Mouse (Mus musculus): ENCODE measurements around the gene Olfr1493-ps1. TPM values are rescaled to one million over a fixed set of nuclear protein-coding genes. Genes with fewer than 3 reads are reported as not detected.

Gene Olfr1493-ps1
- total RNA-seq (2014; fragmentation: Nextera tagmentation): not detected in 2 replicates
- total RNA-seq (2017): 0.11 TPM in 1 of 2 replicates, not detected in the other
- not detected in 2 replicates for polyA plus RNA-seq (2012)

GRCm38 (mm10) chr19:13722978-13723377 lies at the start of gene Olfr1493-ps1:
Olfr1493-ps1 (plus strand) TSS chr19:13723278.
- Histone ChIP-seq H3K4me3 (ENCODE audit: low read depth, low read length) (no peak within 1 kb of the TSS), H3K27me3 (ENCODE audit: insufficient read depth, low read length) (no peaks in the 10 kb centered on the region), H3K36me3 (replicated peaks) (no peaks in the 10 kb centered on the region), H3K4me1 (ENCODE audit: insufficient read depth, low read depth, low read length) (no peaks in the 10 kb centered on the region), H3K9me3 (replicated peaks) (no peaks in the 10 kb centered on the region)
- TF ChIP-seq TAL1 (conservative IDR thresholded peaks at IDR 0.05; ENCODE audit: low read depth, low read length) (no peak), CTCF (IDR thresholded peaks at IDR 0.05; ENCODE audit: low read depth, low read length) (no peak), GATA2 (IDR thresholded peaks at IDR 0.05; ENCODE audit: borderline replicate concordance, low read depth, low read length) (no peak), GATA1 (IDR thresholded peaks at IDR 0.05; ENCODE audit: borderline replicate concordance, low read length) (no peak), POLR2AphosphoS5 (IDR thresholded peaks at IDR 0.05; ENCODE audit: insufficient replicate concordance, low read depth, low read length) (no peak)
- DNase-seq (ENCODE audit: low spot score) (no peak), ATAC-seq (ENCODE audit: extremely low read depth, insufficient number of reproducible peaks, low FRiP score, poor library complexity, severe bottlenecking) (no peak)

- Histone ChIP-seq H3K4me3 (ENCODE audit: low read depth, low read length) (no peak within 1 kb of the TSS), H3K9me3 (replicated peaks) (no peaks in the 10 kb centered on the region), H3K27me3 (ENCODE audit: insufficient read depth, low read length) (no peaks in the 10 kb centered on the region), H3K4me1 (ENCODE audit: insufficient read depth, low read depth, low read length) (no peaks in the 10 kb centered on the region), H3K36me3 (replicated peaks) (no peaks in the 10 kb centered on the region)
- ATAC-seq (ENCODE audit: extremely low read depth, insufficient number of reproducible peaks, low FRiP score, poor library complexity, severe bottlenecking) (no peak), DNase-seq (ENCODE audit: low spot score) (no peak)
- no peak for TF ChIP-seq CTCF (IDR thresholded peaks at IDR 0.05; ENCODE audit: low read depth, low read length)
- no peak for TF ChIP-seq GATA1 (IDR thresholded peaks at IDR 0.05; ENCODE audit: borderline replicate concordance, low read length)
- TF ChIP-seq TAL1 (conservative IDR thresholded peaks at IDR 0.05; ENCODE audit: low read depth, low read length): no peak
- TF ChIP-seq POLR2AphosphoS5 (IDR thresholded peaks at IDR 0.05; ENCODE audit: insufficient replicate concordance, low read depth, low read length): no peak
- TF ChIP-seq GATA2 (IDR thresholded peaks at IDR 0.05; ENCODE audit: borderline replicate concordance, low read depth, low read length): no peak
Measured at GRCm38 (mm10) chr19:13696968-13697367, 26.1 kb upstream of the Olfr1493-ps1 start, which contains the start of gene Olfr1491. Olfr1491 (plus strand) TSS chr19:13697268.

GRCm38 (mm10) chr19:13739428-13739827 lies 16.4 kb downstream of the Olfr1493-ps1 start, which contains the start of gene Olfr1494:
Olfr1494 (plus strand) TSS chr19:13739728.
- H3K4me1 ChIP-seq (ENCODE audit: insufficient read depth, low read depth, low read length): no peaks in the 10 kb centered on the region
- DNase-seq (ENCODE audit: low spot score) (no peak), ATAC-seq (ENCODE audit: extremely low read depth, insufficient number of reproducible peaks, low FRiP score, poor library complexity, severe bottlenecking) (no peak)
- H3K9me3 ChIP-seq (replicated peaks): no peaks in the 10 kb centered on the region
- no peak for TF ChIP-seq GATA2 (IDR thresholded peaks at IDR 0.05; ENCODE audit: borderline replicate concordance, low read depth, low read length)
- H3K4me3 ChIP-seq (ENCODE audit: low read depth, low read length): no peak within 1 kb of the TSS
- no peaks in the 10 kb centered on the region for H3K36me3 ChIP-seq (replicated peaks)
- H3K27me3 ChIP-seq (ENCODE audit: insufficient read depth, low read length): no peaks in the 10 kb centered on the region

GRCm38 (mm10) chr19:13749366-13749765 lies 26.3 kb downstream of the Olfr1493-ps1 start:
- Histone ChIP-seq H3K4me3 (ENCODE audit: low read depth, low read length) (no peak overlapping the region), H3K27me3 (ENCODE audit: insufficient read depth, low read length) (no peaks in the 10 kb centered on the region), H3K9me3 (replicated peaks) (no peaks in the 10 kb centered on the region), H3K4me1 (ENCODE audit: insufficient read depth, low read depth, low read length) (no peaks in the 10 kb centered on the region), H3K36me3 (replicated peaks) (no peaks in the 10 kb centered on the region)
- no peak for TF ChIP-seq GATA2 (IDR thresholded peaks at IDR 0.05; ENCODE audit: borderline replicate concordance, low read depth, low read length)
- no peak for TF ChIP-seq CTCF (IDR thresholded peaks at IDR 0.05; ENCODE audit: low read depth, low read length)
- TF ChIP-seq GATA1 (IDR thresholded peaks at IDR 0.05; ENCODE audit: borderline replicate concordance, low read length): no peak
- TF ChIP-seq POLR2AphosphoS5 (IDR thresholded peaks at IDR 0.05; ENCODE audit: insufficient replicate concordance, low read depth, low read length): no peak
- TF ChIP-seq TAL1 (conservative IDR thresholded peaks at IDR 0.05; ENCODE audit: low read depth, low read length): no peak
- ATAC-seq (ENCODE audit: extremely low read depth, insufficient number of reproducible peaks, low FRiP score, poor library complexity, severe bottlenecking) (no peak), DNase-seq (ENCODE audit: low spot score) (no peak)

- DNase-seq (ENCODE audit: low spot score) (no peak), ATAC-seq (ENCODE audit: extremely low read depth, insufficient number of reproducible peaks, low FRiP score, poor library complexity, severe bottlenecking) (no peak)
- no peak for TF ChIP-seq GATA2 (IDR thresholded peaks at IDR 0.05; ENCODE audit: borderline replicate concordance, low read depth, low read length)
- no peak for TF ChIP-seq CTCF (IDR thresholded peaks at IDR 0.05; ENCODE audit: low read depth, low read length)
- no peak for TF ChIP-seq GATA1 (IDR thresholded peaks at IDR 0.05; ENCODE audit: borderline replicate concordance, low read length)
- TF ChIP-seq TAL1 (conservative IDR thresholded peaks at IDR 0.05; ENCODE audit: low read depth, low read length): no peak
- TF ChIP-seq POLR2AphosphoS5 (IDR thresholded peaks at IDR 0.05; ENCODE audit: insufficient replicate concordance, low read depth, low read length): no peak
- H3K36me3 ChIP-seq (replicated peaks): no peaks in the 10 kb centered on the region
- no peaks in the 10 kb centered on the region for H3K4me1 ChIP-seq (ENCODE audit: insufficient read depth, low read depth, low read length)
- H3K27me3 ChIP-seq (ENCODE audit: insufficient read depth, low read length): no peaks in the 10 kb centered on the region
- H3K9me3 ChIP-seq (replicated peaks): no peaks in the 10 kb centered on the region
- H3K4me3 ChIP-seq (ENCODE audit: low read depth, low read length): no peak within 1 kb of the TSS
Measured at GRCm38 (mm10) chr19:13764306-13764705, 41.2 kb downstream of the Olfr1493-ps1 start, which contains the start of gene Olfr1495. Olfr1495 (plus strand) TSS chr19:13764606.

GRCm38 (mm10) chr19:13768565-13769276 lies 45.6 kb downstream of the Olfr1493-ps1 start:
- peaks cover 2% of the 10 kb centered on the region; the same call in 1 of the 2 replicates for H3K9me3 ChIP-seq (replicated peaks)
- no peak for TF ChIP-seq POLR2AphosphoS5 (IDR thresholded peaks at IDR 0.05; ENCODE audit: insufficient replicate concordance, low read depth, low read length)
- TF ChIP-seq TAL1 (conservative IDR thresholded peaks at IDR 0.05; ENCODE audit: low read depth, low read length): no peak
- TF ChIP-seq GATA1 (IDR thresholded peaks at IDR 0.05; ENCODE audit: borderline replicate concordance, low read length): no peak
- TF ChIP-seq CTCF (IDR thresholded peaks at IDR 0.05; ENCODE audit: low read depth, low read length): no peak
- no peak for TF ChIP-seq GATA2 (IDR thresholded peaks at IDR 0.05; ENCODE audit: borderline replicate concordance, low read depth, low read length)
- DNase-seq (ENCODE audit: low spot score) (no peak), ATAC-seq (ENCODE audit: extremely low read depth, insufficient number of reproducible peaks, low FRiP score, poor library complexity, severe bottlenecking) (no peak)
- H3K36me3 ChIP-seq (replicated peaks): no peaks in the 10 kb centered on the region
- no peaks in the 10 kb centered on the region for H3K4me1 ChIP-seq (ENCODE audit: insufficient read depth, low read depth, low read length)
- H3K27me3 ChIP-seq (ENCODE audit: insufficient read depth, low read length): no peaks in the 10 kb centered on the region
- no peak overlapping the region for H3K4me3 ChIP-seq (ENCODE audit: low read depth, low read length)

All from G1E (cell line).